Mouse (Mus musculus) cerebellum, adult 11 months (tissue): ENCODE results near the gene 1110032A03Rik.

Source experiments
- DNase-seq: peaks from one replicate; pipeline ENCODE4 v3.0.0; 2022

1110032A03Rik gene

GRCm38 (mm10) chr9:50774991-50775612, at the start of gene 1110032A03Rik, which contains the start of gene Alg9:
Gene 1110032A03Rik (minus strand): TSS chr9:50775520.
Gene Alg9 (plus strand): TSS chr9:50775019.
- peak; percentile 88 for DNase-seq

GRCm38 (mm10) chr9:50823779-50824453, 48.6 kb upstream of the 1110032A03Rik start:
- no peak for DNase-seq

DNA sequence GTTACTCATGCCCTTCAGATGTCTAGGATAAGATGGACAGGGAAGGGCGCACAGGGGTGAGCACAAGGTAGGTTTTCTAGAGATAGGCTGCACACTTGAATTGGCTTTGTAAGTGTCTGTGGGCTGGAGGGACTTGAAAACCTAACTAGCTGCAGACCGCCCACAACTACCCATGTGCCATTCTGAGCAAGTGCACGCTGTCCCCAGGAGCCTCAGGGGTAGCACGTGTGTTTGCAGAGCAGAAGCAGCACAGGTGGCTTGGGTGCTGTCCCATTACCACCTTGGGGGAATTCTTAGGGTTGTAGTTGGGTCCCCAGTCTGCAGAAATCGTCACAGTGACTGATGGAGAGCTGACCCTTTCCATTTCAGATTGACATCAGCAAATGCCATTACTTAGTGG, 46.9 kb upstream of the 1110032A03Rik start:
- no peak for DNase-seq

DNA sequence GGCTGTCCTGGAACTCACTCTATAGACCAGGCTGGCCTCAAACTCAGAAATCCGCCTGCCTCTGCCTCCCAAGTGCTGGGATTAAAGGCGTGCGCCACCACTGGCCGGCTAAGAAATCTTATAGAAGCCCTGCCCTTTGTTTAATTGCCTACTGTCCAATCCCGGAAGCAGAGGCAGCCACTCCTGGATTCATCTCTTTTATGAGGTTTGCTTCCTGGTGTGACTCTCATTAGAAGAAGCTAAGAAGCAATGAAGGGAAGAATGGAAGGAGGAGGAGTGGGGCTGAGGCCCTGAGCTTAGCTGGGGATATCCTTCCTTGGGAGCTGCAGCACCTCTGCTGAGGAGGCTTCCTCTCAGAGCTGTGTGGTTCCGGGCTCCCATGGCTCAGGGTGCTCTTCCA, 46.3 kb upstream of the 1110032A03Rik start:
- DNase-seq = no peak

DNA sequence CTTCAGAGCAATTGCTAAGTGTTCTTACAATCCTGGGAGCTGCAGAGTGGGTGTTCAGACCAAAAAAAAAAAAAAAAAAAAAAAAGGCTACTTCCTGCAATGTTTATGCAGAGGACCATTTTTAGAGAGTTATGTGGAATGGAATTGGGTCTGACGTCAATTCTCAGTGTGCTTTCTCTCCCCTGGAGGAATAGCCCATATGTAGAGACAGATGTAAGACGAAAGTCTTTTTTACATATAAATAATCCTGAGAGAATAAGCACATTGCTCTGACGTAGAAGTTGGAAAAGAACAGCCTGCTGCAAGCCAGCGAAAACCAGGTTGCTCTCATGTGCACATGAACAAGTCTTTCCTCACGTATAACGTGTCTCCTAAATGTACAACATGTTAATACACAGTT, 44.4 kb upstream of the 1110032A03Rik start:
- no peak for DNase-seq

- no peak for DNase-seq
These were observed 42.7 kb upstream of the 1110032A03Rik start for GRCm38 (mm10) chr9:50818050-50818449.

DNA sequence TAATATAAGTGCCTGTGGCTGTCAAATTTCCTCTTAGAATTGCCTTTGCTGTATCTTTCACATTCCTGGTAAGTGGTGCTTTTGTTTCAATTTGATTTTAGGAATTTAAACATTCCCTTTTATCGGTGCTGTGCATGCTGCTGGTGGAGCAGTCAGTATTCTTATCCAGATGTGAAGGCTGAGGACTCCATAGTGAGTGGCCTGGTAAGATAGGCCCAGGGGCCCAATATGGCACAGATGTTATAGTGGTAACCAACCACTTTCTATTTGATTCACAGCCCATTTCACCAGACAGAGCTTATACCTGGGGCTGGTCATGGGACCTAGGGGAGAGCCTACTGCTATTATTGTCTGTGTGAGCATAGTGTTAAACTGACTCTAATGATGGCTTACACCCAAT, 41.2 kb upstream of the 1110032A03Rik start:
- DNase-seq = no peak

- DNase-seq = no peak
These were observed 40.3 kb upstream of the 1110032A03Rik start for GRCm38 (mm10) chr9:50815666-50816065.

DNA sequence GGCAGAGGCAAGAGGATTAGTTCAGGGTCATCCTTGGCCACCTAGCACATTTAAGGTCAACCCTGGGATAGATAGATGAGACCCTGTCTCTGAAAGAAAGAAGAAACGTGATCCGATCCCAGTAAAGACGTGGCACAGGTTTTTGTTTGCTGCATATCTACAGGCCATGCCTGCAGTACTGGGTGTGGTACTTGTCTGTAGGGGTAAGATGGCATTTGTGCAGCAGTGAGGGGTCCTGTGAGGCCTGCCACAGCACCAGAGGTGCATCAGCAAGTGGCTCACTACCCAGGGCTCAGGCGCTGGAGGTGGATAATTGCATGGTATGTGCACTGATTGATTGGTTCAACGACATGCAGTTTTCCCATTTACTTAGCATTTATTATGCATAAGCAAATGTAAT, 38.5 kb upstream of the 1110032A03Rik start:
- no peak for DNase-seq

DNA sequence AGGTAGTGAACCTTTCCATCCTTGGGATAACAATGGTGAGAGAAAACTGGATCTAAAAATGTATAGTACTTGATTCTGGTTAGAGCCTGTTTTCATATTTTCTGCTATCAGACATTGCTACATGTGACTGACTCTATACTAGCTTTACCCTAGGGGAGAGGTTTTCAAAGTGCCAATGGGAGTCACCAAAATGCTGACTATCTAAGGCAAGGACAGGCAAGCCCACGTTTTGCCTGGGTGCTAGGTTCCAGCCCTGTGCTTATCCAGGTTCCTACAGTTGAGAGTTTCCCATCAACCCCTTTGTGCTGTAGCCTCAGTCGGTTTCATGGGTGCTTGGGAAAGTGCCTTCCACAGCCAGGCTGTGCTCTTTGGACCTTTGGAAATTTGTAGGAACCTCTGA, 36.4 kb upstream of the 1110032A03Rik start:
- DNase-seq = no peak

DNA sequence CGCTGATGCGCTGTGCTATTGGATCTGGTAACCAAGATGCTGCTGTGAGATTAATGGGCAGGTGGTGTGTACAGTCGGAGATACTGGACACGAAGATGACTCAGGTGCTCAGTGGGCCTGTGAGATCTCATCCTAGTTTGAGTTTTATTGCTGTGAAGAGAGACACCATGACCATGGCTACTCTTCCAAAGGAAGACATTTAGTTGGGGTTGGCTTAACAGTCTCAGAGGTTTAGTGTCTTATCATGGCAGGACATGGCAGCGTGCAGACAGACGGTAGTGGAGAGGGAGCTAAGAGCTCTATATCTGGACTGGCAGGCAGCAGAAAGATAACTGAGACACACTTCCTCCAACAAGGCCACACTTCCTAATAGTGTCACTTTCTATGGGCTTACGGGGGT, 35.9 kb upstream of the 1110032A03Rik start:
- no peak for DNase-seq

DNA sequence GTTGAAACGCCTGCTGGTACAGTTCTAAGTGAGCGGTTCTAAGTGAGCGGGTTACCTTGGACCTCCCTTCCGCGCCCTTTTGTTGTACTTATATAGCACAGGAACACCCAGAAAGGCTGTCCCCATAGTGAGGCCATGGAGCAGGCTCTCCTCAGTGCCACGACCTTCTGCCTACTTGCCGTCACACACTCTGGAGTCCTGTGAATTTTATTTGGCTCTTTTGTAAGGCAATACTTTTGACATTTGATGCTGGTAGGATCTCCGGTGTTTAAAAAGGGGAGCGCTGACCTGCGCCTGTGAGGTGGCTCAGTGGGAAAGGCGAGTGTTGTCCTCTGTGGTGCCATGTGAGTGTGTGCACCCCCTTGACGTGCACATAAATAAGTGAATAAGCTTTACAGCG, 33.8 kb upstream of the 1110032A03Rik start:
- no peak for DNase-seq

- no peak for DNase-seq
These were observed 33.2 kb upstream of the 1110032A03Rik start for GRCm38 (mm10) chr9:50808471-50808870.

GRCm38 (mm10) chr9:50803055-50803671, 27.8 kb upstream of the 1110032A03Rik start:
- no peak for DNase-seq

- DNase-seq = no peak
These were observed 25.7 kb upstream of the 1110032A03Rik start for GRCm38 (mm10) chr9:50800985-50801384.

DNA sequence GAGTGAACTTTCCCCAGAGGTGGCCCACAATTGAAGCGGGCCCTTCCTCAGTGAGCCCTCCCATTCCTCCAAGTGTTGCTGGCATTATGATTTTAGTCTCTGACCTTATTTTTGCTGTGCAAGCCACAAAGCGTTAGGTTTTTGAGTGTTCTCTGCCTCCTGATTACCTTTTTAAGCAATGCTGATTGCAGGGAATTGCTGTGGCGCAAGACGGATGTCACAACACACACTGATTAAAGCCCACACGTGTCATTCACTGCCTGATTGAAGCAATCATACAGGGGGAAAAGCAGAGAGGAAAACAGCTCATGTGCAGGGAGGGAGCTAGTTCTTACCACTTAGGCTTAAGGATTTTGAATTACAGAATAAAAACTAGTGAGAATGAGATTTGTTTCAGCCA, 23.0 kb upstream of the 1110032A03Rik start:
- DNase-seq = no peak

GRCm38 (mm10) chr9:50797641-50798040, 22.3 kb upstream of the 1110032A03Rik start:
- DNase-seq = no peak

- DNase-seq = no peak
These were observed 21.5 kb upstream of the 1110032A03Rik start for GRCm38 (mm10) chr9:50796776-50797175.

- no peak for DNase-seq
These were observed 19.9 kb upstream of the 1110032A03Rik start for GRCm38 (mm10) chr9:50795266-50795665.

- DNase-seq = no peak
These were observed 6.8 kb upstream of the 1110032A03Rik start for GRCm38 (mm10) chr9:50782155-50782554.

GRCm38 (mm10) chr9:50776162-50776760, 941 bp upstream of the 1110032A03Rik start:
- no peak for DNase-seq

- no peak for DNase-seq
These were observed 374 bp upstream of the 1110032A03Rik start for GRCm38 (mm10) chr9:50775662-50776126.

GRCm38 (mm10) chr9:50774026-50774462, 1.3 kb downstream of the 1110032A03Rik start:
- DNase-seq = no peak

- no peak for DNase-seq
These were observed 5.3 kb downstream of the 1110032A03Rik start for GRCm38 (mm10) chr9:50770011-50770410.
